Mouse (Mus musculus) limb, embryonic 15.5 days (tissue): Measurements from ENCODE around the gene Rap1gap2. TPM values are rescaled to one million over a fixed set of nuclear protein-coding genes. Genes with fewer than 3 reads are reported as not detected.

Source experiments
- ATAC-seq: fragments of 200-750 bp; cut with Nextera tagmentation; 2 replicates; pipeline ENCODE4 v1.8.0; 2017; ENCODE audit warnings: low read depth, moderate TSS enrichment; ENCODE audit not compliant: insufficient number of reproducible peaks, low FRiP score, low TSS enrichment
- H3K27ac ChIP-seq: fragments of 300-500 bp; sonication (generic); 2 replicates; pipeline ENCODE4 v1.5.1; 2015; ENCODE audit warnings: moderate library complexity, mild to moderate bottlenecking, inconsistent platforms
- H3K27me3 ChIP-seq: fragments of 300-500 bp; sonication (generic); 2 replicates; pipeline ENCODE4 v1.6.1; 2015; ENCODE audit warnings: inconsistent platforms
- H3K36me3 ChIP-seq: fragments of 300-500 bp; sonication (generic); 2 replicates; pipeline ENCODE4 v1.6.1; 2015; ENCODE audit warnings: inconsistent platforms
- H3K4me1 ChIP-seq: fragments of 300-500 bp; sonication (generic); 2 replicates; pipeline ENCODE4 v1.6.1; 2015; ENCODE audit warnings: inconsistent platforms
- H3K4me2 ChIP-seq: fragments of 300-500 bp; sonication (generic); 2 replicates; pipeline ENCODE4 v1.6.1; 2015; ENCODE audit warnings: mild to moderate bottlenecking, inconsistent platforms
- H3K4me3 ChIP-seq: fragments of 300-500 bp; sonication (generic); 2 replicates; pipeline ENCODE4 v1.5.1; 2015; ENCODE audit warnings: mild to moderate bottlenecking, inconsistent platforms
- H3K9ac ChIP-seq: fragments of 300-500 bp; sonication (generic); 2 replicates; pipeline ENCODE4 v1.6.1; 2015; ENCODE audit warnings: inconsistent platforms
- H3K9me3 ChIP-seq: fragments of 300-500 bp; sonication (generic); 2 replicates; pipeline ENCODE4 v1.6.1; 2016; ENCODE audit warnings: inconsistent platforms
- WGBS: fragments of 180-500 bp; shearing (Covaris S2); methylation state at CpG from one replicate; pipeline ENCODE4 v1.1.7; 2015; 5-methylcytosine and 5-hydroxymethylcytosine counted together
- polyA plus RNA-seq: library from polyadenylated mRNA; unstranded; fragments of >200 nt; fragmentation: Nextera tagmentation; extraction: Ambion mirVana; gene quantifications from 2 replicates; pipeline ENCODE4 v1.2.1, GENCODE M21; 2015

Gene Rap1gap2
- polyA plus RNA-seq, 1 experiment from 2014 or later, result 1.6 TPM

DNA sequence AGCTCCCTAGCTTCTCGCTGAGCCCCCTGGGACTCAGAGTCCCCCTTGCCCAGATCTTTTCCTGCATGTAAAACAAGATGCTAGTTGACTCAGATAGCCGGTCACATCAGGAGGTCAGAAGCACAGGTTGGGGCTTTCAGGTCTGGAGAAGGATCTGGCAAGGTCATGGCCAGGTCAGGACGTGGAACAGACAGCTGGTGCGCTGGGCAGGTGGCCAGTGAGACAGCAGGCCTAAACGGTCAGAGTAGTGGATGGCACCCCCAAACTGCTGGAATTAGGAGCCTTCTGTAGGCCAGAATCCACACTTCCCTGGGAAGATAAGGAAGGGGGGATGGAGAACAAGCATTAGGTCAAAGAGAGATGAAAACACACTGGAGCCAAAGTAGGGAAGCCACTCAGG lies 223.5 kb downstream of the Rap1gap2 start:
- WGBS, result 75% methylated on average over 5 of the region's 5 CpGs
- Histone ChIP-seq H3K36me3 (no peaks in the 10 kb centered on the region), H3K27me3 (no peaks in the 10 kb centered on the region), H3K4me1 (peaks cover 4% of the 10 kb centered on the region; the same call in 1 of the 2 replicates), H3K4me3 (no peak overlapping the region), H3K9me3 (no peaks in the 10 kb centered on the region), H3K27ac (no peak overlapping the region), H3K9ac (no peak overlapping the region), H3K4me2 (no peak overlapping the region)
- ATAC-seq, result no peak

DNA sequence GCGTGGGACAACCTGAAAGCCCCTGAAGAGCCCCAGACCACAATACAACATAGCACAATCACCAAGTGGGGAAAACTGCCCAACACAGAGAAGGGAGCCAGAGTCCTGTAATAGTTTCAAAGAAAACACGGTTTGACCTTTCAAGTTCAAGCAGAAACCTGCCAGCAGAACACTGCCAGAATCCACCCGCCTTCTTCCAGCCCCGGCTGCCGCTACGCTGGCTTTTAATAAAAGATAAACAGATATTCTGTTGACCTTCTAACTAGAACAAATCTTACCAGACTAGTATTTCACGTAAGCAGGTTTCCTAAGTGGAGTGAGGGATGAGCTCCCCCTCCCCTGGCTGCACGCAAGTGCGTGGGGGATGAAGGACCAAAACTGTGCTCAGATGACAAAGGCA lies 225.0 kb downstream of the Rap1gap2 start:
- no peak overlapping the region for H3K27ac ChIP-seq
- no peak for ATAC-seq
- H3K9ac ChIP-seq, result no peak overlapping the region
- H3K4me1 ChIP-seq, result peaks cover 4% of the 10 kb centered on the region; the same call in 1 of the 2 replicates
- H3K36me3 ChIP-seq, result no peaks in the 10 kb centered on the region
- no peaks in the 10 kb centered on the region for H3K9me3 ChIP-seq
- H3K4me2 ChIP-seq, result no peak overlapping the region
- WGBS, result 69% methylated on average over 9 of the region's 9 CpGs
- no peaks in the 10 kb centered on the region for H3K27me3 ChIP-seq
- H3K4me3 ChIP-seq, result no peak overlapping the region

DNA sequence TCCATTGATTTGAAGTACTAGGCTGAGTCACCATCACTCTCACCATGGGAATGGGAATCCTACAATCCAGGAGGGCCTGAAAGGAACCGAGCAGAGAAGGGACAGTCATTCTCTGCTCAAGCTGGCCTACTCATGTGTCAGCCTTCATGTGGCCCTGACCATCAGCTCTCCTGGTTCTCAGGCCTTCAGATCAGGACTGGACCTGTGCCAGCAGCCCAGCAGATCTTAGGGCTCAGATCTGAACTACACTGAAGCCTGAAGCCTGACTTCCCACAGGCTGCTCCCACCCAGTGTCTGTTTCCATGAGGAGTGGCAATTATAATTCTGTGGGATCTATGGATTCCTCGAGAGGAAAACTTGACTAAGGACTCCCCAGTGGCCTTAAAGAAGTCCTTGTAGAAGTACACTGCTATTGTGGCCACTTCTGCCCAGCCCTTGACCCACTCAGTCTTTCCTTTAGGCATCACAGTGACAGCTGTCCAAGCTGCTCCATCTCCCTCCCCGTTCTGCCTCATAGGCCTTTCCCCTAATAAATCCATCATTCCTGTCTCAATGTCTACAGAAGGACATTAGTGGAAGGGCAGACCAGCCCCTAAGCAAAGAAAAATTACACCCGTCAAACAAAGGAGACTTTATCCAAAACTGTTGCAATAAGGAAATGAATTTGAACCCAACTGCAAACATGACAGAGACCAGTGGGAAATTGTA lies 231.4 kb downstream of the Rap1gap2 start:
- Histone ChIP-seq H3K27ac (no peak overlapping the region), H3K36me3 (no peaks in the 10 kb centered on the region), H3K4me3 (no peak overlapping the region), H3K9me3 (no peaks in the 10 kb centered on the region), H3K9ac (no peak overlapping the region), H3K4me1 (no peaks in the 10 kb centered on the region), H3K27me3 (no peaks in the 10 kb centered on the region), H3K4me2 (no peak overlapping the region)
- ATAC-seq, result no peak
- 55% methylated on average over 4 of the region's 4 CpGs for WGBS

DNA sequence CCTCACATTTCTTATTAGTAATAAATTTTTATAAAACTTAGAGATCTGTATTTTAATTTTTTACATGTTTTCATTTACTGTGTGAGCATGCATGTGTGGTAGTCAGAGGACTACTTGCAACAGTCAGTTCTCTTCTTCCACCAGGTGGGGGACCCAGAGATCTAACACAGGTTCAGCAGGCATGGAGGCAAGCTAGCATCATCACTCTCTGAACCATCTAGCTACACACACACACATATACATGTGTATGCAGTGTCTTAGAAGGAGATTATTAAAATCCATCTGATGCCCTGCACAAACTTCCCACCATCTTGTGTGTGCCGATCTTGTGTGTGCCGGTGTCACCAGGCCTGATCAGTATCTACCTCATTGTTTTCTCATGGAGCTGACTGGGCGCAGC lies 233.9 kb downstream of the Rap1gap2 start:
- 56% methylated on average over 3 of the region's 3 CpGs for WGBS
- Histone ChIP-seq H3K4me1 (no peaks in the 10 kb centered on the region), H3K4me3 (no peak overlapping the region), H3K4me2 (no peak overlapping the region), H3K27me3 (no peaks in the 10 kb centered on the region), H3K9me3 (no peaks in the 10 kb centered on the region), H3K36me3 (no peaks in the 10 kb centered on the region), H3K9ac (no peak overlapping the region), H3K27ac (no peak overlapping the region)
- no peak for ATAC-seq

DNA sequence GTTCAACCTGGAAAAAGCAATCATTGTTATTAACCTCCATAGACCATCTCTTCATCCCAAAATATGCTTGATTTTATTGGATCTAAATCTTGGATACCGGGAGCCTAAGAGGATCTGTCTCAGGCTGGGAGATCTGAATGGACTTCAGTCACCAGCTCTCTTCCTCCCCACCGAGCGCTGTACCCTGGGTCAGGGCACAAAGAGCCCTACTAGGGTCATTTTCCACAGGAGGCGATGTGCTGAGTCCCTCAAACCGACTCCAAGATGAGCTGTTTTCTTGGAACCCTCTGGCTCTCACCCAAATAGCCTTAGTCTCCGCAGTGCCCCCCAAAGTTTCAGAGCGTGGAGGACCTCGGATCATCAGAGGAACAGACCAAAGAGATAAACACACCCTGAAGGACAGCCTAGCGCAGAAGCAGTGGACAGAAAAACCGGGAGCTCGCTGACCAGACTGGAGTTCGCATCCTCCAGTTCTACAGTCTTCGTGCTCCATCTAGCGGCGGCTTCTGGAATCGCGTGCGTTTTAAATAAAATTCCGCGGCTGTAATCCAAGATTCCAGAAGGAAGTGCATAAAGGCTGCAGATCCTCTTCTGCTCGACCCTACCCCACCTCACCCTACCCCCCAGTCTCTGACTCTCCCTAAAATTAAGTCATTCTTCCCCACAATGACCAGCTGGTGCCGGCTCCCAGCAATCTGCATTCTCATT lies 239.2 kb downstream of the Rap1gap2 start:
- Histone ChIP-seq H3K4me3 (no peak overlapping the region), H3K36me3 (no peaks in the 10 kb centered on the region), H3K27ac (no peak overlapping the region), H3K9ac (no peak overlapping the region), H3K4me2 (no peak overlapping the region), H3K27me3 (peaks cover 7% of the 10 kb centered on the region; the same call in 1 of the 2 replicates), H3K4me1 (no peaks in the 10 kb centered on the region), H3K9me3 (no peaks in the 10 kb centered on the region)
- WGBS, result 14% methylated on average over 22 of the region's 22 CpGs
- ATAC-seq, result no peak

DNA sequence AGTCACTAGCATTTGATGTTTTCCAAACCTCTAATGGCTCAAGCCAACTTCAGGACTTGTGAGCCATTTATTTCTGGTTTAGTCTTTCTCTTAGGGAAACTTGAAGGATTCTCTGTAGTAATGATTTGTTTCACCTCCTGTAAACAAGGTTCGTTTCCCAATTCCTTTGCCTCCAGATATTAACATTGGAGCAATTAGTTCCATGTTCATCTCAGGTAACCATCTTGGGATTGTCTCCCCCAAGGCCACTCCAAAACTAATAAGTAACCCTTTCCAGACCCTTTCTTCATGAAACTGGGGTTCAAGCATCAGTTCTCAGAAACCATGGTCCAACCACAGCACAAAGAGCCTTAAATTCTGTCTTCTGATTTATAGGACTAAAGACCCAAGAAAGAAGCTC lies 248.9 kb downstream of the Rap1gap2 start, which contains the start of gene Olfr412:
Olfr412 (plus strand) TSS at position 301 of the 400 bp plus-strand sequence.
- H3K9ac ChIP-seq, result no peak within 1 kb of the TSS
- H3K27ac ChIP-seq, result no peak within 1 kb of the TSS
- no peak within 1 kb of the TSS for H3K4me3 ChIP-seq
- no peaks in the 10 kb centered on the region for H3K9me3 ChIP-seq
- no peak for ATAC-seq
- no peaks in the 10 kb centered on the region for H3K4me1 ChIP-seq
- H3K36me3 ChIP-seq, result no peaks in the 10 kb centered on the region
- 66% methylated on average over 1 of the region's 1 CpGs for WGBS
- H3K27me3 ChIP-seq, result no peaks in the 10 kb centered on the region
- H3K4me2 ChIP-seq, result no peak within 1 kb of the TSS

DNA sequence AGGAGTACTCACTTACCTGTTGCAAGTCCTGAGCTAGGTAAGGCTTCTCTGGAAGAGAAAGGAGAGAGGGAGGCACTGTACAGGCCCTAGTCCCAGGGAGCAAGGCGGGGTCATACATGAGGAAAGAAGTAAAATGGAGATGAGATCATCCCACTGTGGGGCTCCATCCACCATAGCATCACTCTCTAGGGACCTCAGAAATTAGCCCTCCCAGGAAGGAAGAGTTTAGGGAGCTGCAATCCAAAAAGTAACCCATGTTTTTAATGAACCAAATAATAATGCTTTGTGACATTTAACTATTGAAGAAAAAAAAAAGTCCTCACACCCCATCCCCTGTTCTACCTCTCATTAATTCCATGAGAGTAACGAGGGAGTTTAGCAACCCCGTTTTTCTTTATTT lies 258.2 kb downstream of the Rap1gap2 start, which contains the start of gene Olfr411:
Olfr411 (minus strand) TSS at position 101 of the 400 bp plus-strand sequence.
- 78% methylated on average over 3 of the region's 3 CpGs for WGBS

DNA sequence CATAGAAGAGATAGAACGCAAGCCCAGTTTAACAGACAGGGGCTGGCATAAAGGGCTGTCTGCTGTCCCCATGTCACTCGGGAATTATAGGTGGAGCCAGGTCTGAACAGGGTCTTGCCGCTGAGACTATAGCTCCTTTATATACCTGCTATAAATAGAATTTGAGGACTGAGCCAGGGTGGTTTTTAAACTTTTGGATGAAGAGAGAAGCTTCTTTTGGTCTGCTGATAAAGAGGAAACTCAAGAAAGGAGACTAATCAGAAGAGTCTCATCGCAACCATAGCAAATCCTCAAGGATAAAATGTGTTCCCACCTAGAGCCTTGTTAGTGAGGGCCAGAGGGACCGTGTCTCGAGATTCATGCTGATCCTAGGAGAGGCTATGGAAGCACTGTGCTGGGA lies 272.8 kb downstream of the Rap1gap2 start, which contains the start of gene Olfr410:
Olfr410 (minus strand) TSS at position 101 of the 400 bp plus-strand sequence.
- ATAC-seq, result no peak
- Histone ChIP-seq H3K36me3 (no peaks in the 10 kb centered on the region), H3K4me1 (no peaks in the 10 kb centered on the region), H3K4me2 (no peak within 1 kb of the TSS), H3K9ac (no peak within 1 kb of the TSS), H3K27ac (no peak within 1 kb of the TSS), H3K27me3 (no peaks in the 10 kb centered on the region), H3K9me3 (no peaks in the 10 kb centered on the region), H3K4me3 (no peak within 1 kb of the TSS)
- WGBS, result 77% methylated on average over 6 of the region's 6 CpGs

More for the DNA sequence above, 258.2 kb downstream of the Rap1gap2 start, which contains the start of gene Olfr411:
- Histone ChIP-seq H3K9ac (no peak within 1 kb of the TSS), H3K4me3 (no peak within 1 kb of the TSS), H3K27ac (no peak within 1 kb of the TSS), H3K4me2 (no peak within 1 kb of the TSS), H3K9me3 (no peaks in the 10 kb centered on the region), H3K27me3 (no peaks in the 10 kb centered on the region), H3K36me3 (no peaks in the 10 kb centered on the region), H3K4me1 (no peaks in the 10 kb centered on the region)
- no peak for ATAC-seq

Other genes starting within 250 kb of the Rap1gap2 start
- gene Olfr412, start 248.8 kb downstream of the Rap1gap2 start, polyA plus RNA-seq, result not detected in 2 replicates
- gene Ccdc92b, start 8.7 kb upstream of the Rap1gap2 start, polyA plus RNA-seq, result 0.25 and 0.31 TPM in 2 replicates
- gene Cluh, start 38.6 kb upstream of the Rap1gap2 start, polyA plus RNA-seq, result 23.9 and 24.7 TPM in 2 replicates
- gene Pafah1b1, start 113.8 kb upstream of the Rap1gap2 start, polyA plus RNA-seq, result 44.7 and 46.2 TPM in 2 replicates
- 47.3 and 49.0 TPM in 2 replicates for gene Mettl16, start 159.9 kb upstream of the Rap1gap2 start, polyA plus RNA-seq
- 5.1 and 5.4 TPM in 2 replicates for gene Mnt, start 220.0 kb upstream of the Rap1gap2 start, polyA plus RNA-seq